Mouse (Mus musculus): Measurements from ENCODE around the gene Hoxa6. TPM values are rescaled to one million over a fixed set of nuclear protein-coding genes. Genes with fewer than 3 reads are reported as not detected.

Hoxa6 gene
- polyA plus RNA-seq, 1 experiment from 2014 or later = 4.1 TPM

DNA sequence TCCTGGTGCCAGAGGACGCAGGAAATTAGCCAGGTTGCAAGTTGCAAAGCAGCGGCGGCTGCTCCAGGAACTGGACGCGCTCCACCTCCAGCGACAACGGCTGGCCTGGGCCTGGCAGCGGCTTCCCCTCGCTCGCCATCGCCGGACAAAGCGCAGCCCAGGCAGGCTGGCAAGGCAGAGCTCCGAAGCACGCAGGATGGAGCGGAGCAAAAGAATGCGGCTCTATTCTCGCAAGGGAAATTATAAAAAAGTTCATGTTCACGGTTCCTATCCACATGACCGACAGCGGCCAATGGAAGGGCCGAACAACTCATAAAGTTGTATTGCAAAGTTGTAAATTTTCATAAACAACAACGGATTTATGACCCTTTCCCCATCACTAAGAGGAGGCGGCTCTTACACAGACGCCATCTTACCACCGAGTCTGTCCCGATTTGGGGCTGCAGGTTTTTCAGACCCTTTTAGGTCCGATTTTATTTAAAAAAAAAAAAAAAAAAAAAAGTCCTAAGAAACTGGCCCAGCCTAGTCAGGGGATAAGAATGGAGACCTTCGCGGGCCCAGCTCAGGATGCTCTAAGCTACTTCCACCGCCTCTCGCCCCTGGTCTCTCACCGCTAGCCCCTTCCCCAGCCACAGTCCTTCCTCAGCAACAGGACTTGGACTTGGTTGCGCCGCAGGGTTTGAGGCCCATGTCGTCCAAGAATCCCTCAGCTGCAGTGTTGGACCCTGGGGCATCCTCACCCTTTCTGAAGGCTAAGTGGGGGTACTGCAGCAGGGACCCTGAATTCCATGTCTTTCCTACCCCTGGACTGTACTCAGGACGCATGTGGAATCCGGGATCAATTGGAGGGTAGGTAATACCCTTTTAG, 4.8 kb upstream of the Hoxa6 start, which contains the start of the genes Hoxa3 and Gm28308:
TSS of gene Hoxa3 (minus strand) at position 218 of the 868 bp plus-strand sequence.
TSS of gene Gm28308 (minus strand) at position 221 of the 868 bp plus-strand sequence.
- 0 out of 2 replicates have a peak, but pooled peaks cover 4% of the 10 kb centered on the region for H3K36me3 ChIP-seq
- H3K4me3 ChIP-seq = peak within 1 kb of the TSS; percentile 90
- peaks cover 85% of the 10 kb centered on the region for H3K4me1 ChIP-seq
- peak within 1 kb of the TSS; percentile 99 for H3K27ac ChIP-seq
- H3K9me3 ChIP-seq (replicated peaks) = no peaks in the 10 kb centered on the region
- WGBS = 2% methylated on average over 38 of the region's 38 CpGs
- DNase-seq (ENCODE audit: low spot score) = peak; percentile 85
- peaks cover 47% of the 10 kb centered on the region for H3K27me3 ChIP-seq (ENCODE audit: low read depth, poor library complexity, severe bottlenecking)

DNA sequence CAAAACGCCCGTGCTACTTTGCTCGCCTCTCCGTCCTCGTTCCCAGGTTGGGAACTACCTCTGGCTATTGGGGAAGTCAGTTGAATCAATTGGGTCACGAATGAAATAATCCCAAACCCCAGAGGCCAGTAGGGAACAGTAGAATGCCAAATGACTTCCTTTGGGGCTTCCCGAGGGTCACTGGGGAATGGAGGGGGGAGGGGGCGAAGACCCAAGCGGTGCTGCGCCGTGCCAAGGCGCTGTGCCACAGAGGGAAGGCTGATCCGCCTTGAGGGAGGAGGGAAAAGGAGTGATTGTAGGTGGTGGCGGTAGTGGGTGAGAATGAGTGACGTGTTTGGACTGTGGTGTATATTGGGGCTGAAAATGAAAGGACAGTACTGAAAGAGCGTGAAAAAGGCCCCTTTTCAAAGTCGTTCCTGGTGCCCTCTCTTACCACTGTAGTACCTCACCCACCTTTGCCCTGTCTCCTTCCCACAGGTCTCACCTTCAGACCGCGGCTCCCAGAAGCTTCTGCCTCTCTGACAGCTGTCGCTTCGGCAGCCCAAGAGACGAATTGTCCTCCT, 4.1 kb upstream of the Hoxa6 start:
- H3K36me3 ChIP-seq = 0 out of 2 replicates have a peak, but pooled peaks cover 7% of the 10 kb centered on the region
- 1% methylated on average over 22 of the region's 22 CpGs for WGBS
- DNase-seq (ENCODE audit: low spot score) = peak; percentile 60
- H3K27ac ChIP-seq = peak overlapping the region; percentile 99
- H3K4me3 ChIP-seq = peak overlapping the region; percentile 90
- H3K27me3 ChIP-seq (ENCODE audit: low read depth, poor library complexity, severe bottlenecking) = peaks cover 45% of the 10 kb centered on the region
- peaks cover 85% of the 10 kb centered on the region for H3K4me1 ChIP-seq
- H3K9me3 ChIP-seq (replicated peaks) = no peaks in the 10 kb centered on the region

DNA sequence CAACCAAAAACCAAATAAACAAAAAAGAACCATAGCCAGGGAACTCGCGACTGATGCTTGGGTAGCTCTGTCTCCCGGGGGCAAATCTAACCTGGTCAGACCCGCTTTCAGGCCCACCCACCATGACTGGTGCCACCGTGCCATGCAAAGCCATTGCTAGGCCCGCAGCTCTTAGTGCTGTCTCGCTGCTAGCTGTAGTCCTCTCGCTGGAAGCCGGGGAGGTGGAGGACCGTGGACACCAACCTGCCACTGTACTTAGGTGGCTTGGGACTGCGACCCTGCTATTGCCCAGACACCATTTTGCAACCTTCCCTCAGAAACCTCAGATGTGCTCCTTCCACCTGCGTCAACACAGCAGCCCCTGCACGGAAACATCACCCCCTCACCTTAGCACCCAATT, 3.4 kb upstream of the Hoxa6 start:
- Histone ChIP-seq H3K27me3 (ENCODE audit: low read depth, poor library complexity, severe bottlenecking) (peaks cover 50% of the 10 kb centered on the region), H3K36me3 (peaks cover 11% of the 10 kb centered on the region; the same call in 1 of the 2 replicates), H3K27ac (peak overlapping the region; percentile 99), H3K4me1 (peaks cover 87% of the 10 kb centered on the region), H3K9me3 (replicated peaks) (no peaks in the 10 kb centered on the region), H3K4me3 (peak overlapping the region; percentile 90)
- 1% methylated on average over 13 of the region's 13 CpGs for WGBS
- peak; percentile 77 for DNase-seq (ENCODE audit: low spot score)

DNA sequence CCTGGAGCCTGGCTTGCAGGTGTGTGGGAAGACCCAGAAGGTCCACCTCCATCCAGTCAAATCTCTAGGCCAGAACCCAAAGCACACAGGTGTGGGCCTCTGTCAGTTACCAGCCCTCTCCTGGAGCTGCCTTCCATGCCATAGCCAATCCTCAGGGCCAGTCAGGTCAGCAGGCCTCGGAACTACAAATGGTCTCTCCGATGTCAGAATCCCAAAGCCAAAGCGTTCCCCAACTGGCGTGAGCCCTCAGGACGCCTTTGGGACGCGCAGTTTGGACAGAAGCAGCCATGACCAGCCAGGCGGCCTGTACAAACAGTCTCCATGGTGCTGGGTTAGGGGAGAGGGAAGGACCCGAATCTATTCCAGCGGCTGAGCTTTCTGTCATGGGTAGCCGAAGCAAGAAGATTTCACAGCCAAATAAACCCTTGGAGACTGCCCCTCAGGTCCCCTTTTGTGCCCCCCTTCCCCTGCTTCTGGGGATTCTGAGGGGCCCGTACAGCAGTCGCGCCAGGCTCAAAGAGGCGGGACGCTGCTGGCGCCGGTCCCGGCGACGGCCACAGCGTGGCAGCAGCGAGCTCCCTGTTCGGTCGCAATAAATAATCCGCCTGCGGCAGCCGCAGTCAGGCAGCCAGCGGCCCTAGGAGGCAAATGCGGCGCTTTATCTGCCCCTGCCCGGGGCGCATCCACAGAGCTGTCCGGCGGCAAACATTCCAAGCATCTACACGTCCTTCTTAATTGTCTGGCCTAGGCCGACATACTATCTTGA, 2.8 kb upstream of the Hoxa6 start:
- peak overlapping the region; percentile 90 for H3K4me3 ChIP-seq
- under 1% methylated on average over 37 of the region's 37 CpGs for WGBS

GRCm38 (mm10) chr6:52209685-52210046, 1.1 kb upstream of the Hoxa6 start:
- peak overlapping the region; percentile 99 for H3K27ac ChIP-seq
- peak; percentile 55 for DNase-seq (ENCODE audit: low spot score)
- peak overlapping the region; percentile 90 for H3K4me3 ChIP-seq

More for the DNA sequence above, 2.8 kb upstream of the Hoxa6 start:
- DNase-seq (ENCODE audit: low spot score) = peak; percentile 89
- Histone ChIP-seq H3K4me1 (peaks cover 89% of the 10 kb centered on the region), H3K36me3 (peaks cover 15% of the 10 kb centered on the region; the same call in 1 of the 2 replicates), H3K27me3 (ENCODE audit: low read depth, poor library complexity, severe bottlenecking) (peaks cover 51% of the 10 kb centered on the region), H3K9me3 (replicated peaks) (no peaks in the 10 kb centered on the region), H3K27ac (peak overlapping the region; percentile 99)

DNA sequence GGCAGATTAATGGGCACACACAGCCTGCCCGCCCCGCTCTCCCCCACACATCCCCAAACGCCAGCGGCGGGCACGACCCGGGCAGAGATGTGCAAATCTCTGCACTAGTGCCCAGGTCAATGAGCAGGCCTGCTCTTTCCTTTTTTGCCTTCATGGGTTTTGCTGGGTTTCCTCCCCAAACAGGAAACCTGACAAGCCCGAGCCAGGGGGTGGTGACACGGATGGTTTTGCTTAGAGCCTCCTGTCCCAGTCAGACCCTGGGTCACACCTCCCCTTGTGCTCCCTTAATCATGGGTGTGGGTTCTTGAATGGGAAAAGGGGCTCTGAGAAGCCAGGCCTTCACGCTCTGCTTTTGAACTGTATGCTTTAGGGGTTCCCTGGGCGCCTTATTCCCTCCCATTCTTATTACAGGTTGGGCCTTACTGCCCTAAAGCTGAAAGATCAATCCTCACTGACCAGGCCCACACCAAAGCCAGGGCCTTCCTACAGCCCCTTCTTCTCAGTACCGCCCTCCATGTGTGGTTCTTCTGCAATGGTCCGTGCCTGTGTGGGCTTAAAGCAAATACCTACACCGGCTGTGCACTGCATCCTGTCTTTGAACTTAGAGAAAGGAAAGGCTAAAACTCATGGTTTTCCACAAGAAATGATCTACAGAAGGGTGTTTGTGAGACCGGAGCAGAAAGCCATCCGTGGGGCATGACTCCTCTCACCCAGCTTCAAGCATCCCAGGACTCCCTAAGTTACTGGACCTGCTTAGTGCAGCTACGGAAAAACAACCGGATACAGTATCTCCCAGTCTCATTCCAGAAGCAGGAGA, 554 bp upstream of the Hoxa6 start:
- no peak for DNase-seq (ENCODE audit: low spot score)
- Histone ChIP-seq H3K27me3 (ENCODE audit: low read depth, poor library complexity, severe bottlenecking) (peaks cover 39% of the 10 kb centered on the region), H3K27ac (peak overlapping the region; percentile 99), H3K4me3 (peak overlapping the region; percentile 90), H3K36me3 (peaks cover 32% of the 10 kb centered on the region), H3K4me1 (peaks cover 89% of the 10 kb centered on the region), H3K9me3 (replicated peaks) (no peaks in the 10 kb centered on the region)
- 2% methylated on average over 18 of the region's 18 CpGs for WGBS

More at GRCm38 (mm10) chr6:52209685-52210046, 1.1 kb upstream of the Hoxa6 start:
- no peaks in the 10 kb centered on the region for H3K9me3 ChIP-seq (replicated peaks)
- H3K27me3 ChIP-seq (ENCODE audit: low read depth, poor library complexity, severe bottlenecking) = peaks cover 44% of the 10 kb centered on the region
- peaks cover 89% of the 10 kb centered on the region for H3K4me1 ChIP-seq
- H3K36me3 ChIP-seq = peaks cover 28% of the 10 kb centered on the region
- 3% methylated on average over 12 of the region's 12 CpGs for WGBS

DNA sequence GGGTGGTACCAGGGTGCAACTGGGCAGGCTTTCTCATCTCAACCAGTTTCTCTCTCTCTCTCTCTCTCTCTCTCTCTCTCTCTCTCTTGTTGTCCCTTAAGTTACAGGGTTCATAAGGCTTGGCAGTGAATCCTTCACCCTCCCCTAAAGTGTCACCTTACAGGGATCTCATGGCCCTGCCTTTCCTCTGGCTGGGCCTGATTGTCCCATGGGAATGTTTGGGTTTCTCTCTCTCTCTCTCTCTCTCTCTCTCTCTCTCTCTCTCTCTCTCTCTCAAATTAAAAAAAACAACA, 892 bp downstream of the Hoxa6 start:
- H3K36me3 ChIP-seq = peaks cover 46% of the 10 kb centered on the region
- H3K27ac ChIP-seq = peak overlapping the region; percentile 99
- peak; percentile 44 for DNase-seq (ENCODE audit: low spot score)
- no peaks in the 10 kb centered on the region for H3K9me3 ChIP-seq (replicated peaks)
- H3K27me3 ChIP-seq (ENCODE audit: low read depth, poor library complexity, severe bottlenecking) = peaks cover 44% of the 10 kb centered on the region
- peaks cover 98% of the 10 kb centered on the region for H3K4me1 ChIP-seq
- H3K4me3 ChIP-seq = peak overlapping the region; percentile 90

- Histone ChIP-seq H3K9me3 (replicated peaks) (no peaks in the 10 kb centered on the region), H3K27ac (peak overlapping the region; percentile 99), H3K27me3 (ENCODE audit: low read depth, poor library complexity, severe bottlenecking) (peaks cover 43% of the 10 kb centered on the region), H3K4me3 (peak overlapping the region; percentile 90), H3K4me1 (peaks cover 98% of the 10 kb centered on the region), H3K36me3 (peaks cover 50% of the 10 kb centered on the region)
- DNase-seq (ENCODE audit: low spot score) = peak; percentile 56
- 4% methylated on average over 4 of the region's 4 CpGs for WGBS
Observed at GRCm38 (mm10) chr6:52206882-52207683, 1.4 kb downstream of the Hoxa6 start.

- peaks cover 55% of the 10 kb centered on the region for H3K36me3 ChIP-seq
- H3K27me3 ChIP-seq (ENCODE audit: low read depth, poor library complexity, severe bottlenecking) = peaks cover 33% of the 10 kb centered on the region
- no peaks in the 10 kb centered on the region for H3K9me3 ChIP-seq (replicated peaks)
- peak overlapping the region; percentile 90 for H3K4me3 ChIP-seq
- peak; percentile 72 for DNase-seq (ENCODE audit: low spot score)
- WGBS = 2% methylated on average over 55 of the region's 55 CpGs
- peak overlapping the region; percentile 99 for H3K27ac ChIP-seq
- H3K4me1 ChIP-seq = peaks cover 98% of the 10 kb centered on the region
Observed at GRCm38 (mm10) chr6:52205638-52206621, 2.6 kb downstream of the Hoxa6 start.

- Histone ChIP-seq H3K9me3 (replicated peaks) (no peaks in the 10 kb centered on the region), H3K4me3 (peak overlapping the region; percentile 90), H3K27ac (peak overlapping the region; percentile 99), H3K36me3 (peaks cover 55% of the 10 kb centered on the region), H3K27me3 (ENCODE audit: low read depth, poor library complexity, severe bottlenecking) (peaks cover 31% of the 10 kb centered on the region), H3K4me1 (peaks cover 99% of the 10 kb centered on the region)
- WGBS = 2% methylated on average over 14 of the region's 14 CpGs
- DNase-seq (ENCODE audit: low spot score) = no peak
Observed at GRCm38 (mm10) chr6:52205221-52205620, 3.3 kb downstream of the Hoxa6 start.
